Mouse (Mus musculus) limb, embryonic 10.5 days (tissue): ENCODE data around the gene Atxn1. TPM values are rescaled to one million over a fixed set of nuclear protein-coding genes. Genes with fewer than 3 reads are reported as not detected.
A peak's percentile ranks its signal among the peaks of the same experiment; 100 is the strongest.

Experiments
- DNase-seq: peaks from one replicate; pipeline ENCODE4 v3.0.0-alpha.2; 2017; ENCODE audit warnings: low spot score
- H3K27ac ChIP-seq: fragments of 300-500 bp; sonication (generic); 2 replicates; pipeline ENCODE4 v1.5.1; 2016; ENCODE audit warnings: mild to moderate bottlenecking
- H3K27me3 ChIP-seq: fragments of 300-500 bp; sonication (generic); 2 replicates; pipeline ENCODE4 v1.6.1; 2016; ENCODE audit warnings: low read depth, mild to moderate bottlenecking; ENCODE audit not compliant: poor library complexity, severe bottlenecking
- H3K36me3 ChIP-seq: fragments of 300-500 bp; sonication (generic); 2 replicates; pipeline ENCODE4 v1.6.1; 2016; ENCODE audit warnings: mild to moderate bottlenecking, moderate library complexity
- H3K4me1 ChIP-seq: fragments of 300-500 bp; sonication (generic); 2 replicates; pipeline ENCODE4 v1.6.1; 2016
- H3K4me3 ChIP-seq: fragments of 300-500 bp; sonication (generic); 2 replicates; pipeline ENCODE4 v1.5.1; 2016; ENCODE audit warnings: mild to moderate bottlenecking, moderate library complexity
- H3K9me3 ChIP-seq: fragments of 300-500 bp; sonication (generic); replicated peaks from 2 replicates; pipeline ENCODE4 v1.6.1; 2016; ENCODE audit warnings: mild to moderate bottlenecking
- WGBS: fragments of 180-500 bp; shearing (Covaris S2); methylation state at CpG from one replicate; pipeline ENCODE4 v1.1.7; 2016; 5-methylcytosine and 5-hydroxymethylcytosine counted together
- polyA plus RNA-seq: library from polyadenylated mRNA; unstranded; fragments of >200 nt; fragmentation: Nextera tagmentation; extraction: Ambion mirVana; gene quantifications from 2 replicates; pipeline ENCODE4 v1.2.1, GENCODE M21; 2016

The Atxn1 gene
- polyA plus RNA-seq, 1 experiment from 2014 or later, result 1.4 TPM

GRCm38 (mm10) chr13:45611554-45611953 lies 353.3 kb downstream of the Atxn1 start:
- H3K27ac ChIP-seq, result no peak overlapping the region
- H3K9me3 ChIP-seq, result no peaks in the 10 kb centered on the region
- 83% methylated on average over 3 of the region's 3 CpGs for WGBS
- H3K4me1 ChIP-seq, result no peaks in the 10 kb centered on the region
- DNase-seq, result no peak
- H3K36me3 ChIP-seq, result no peaks in the 10 kb centered on the region
- no peaks in the 10 kb centered on the region for H3K27me3 ChIP-seq
- H3K4me3 ChIP-seq, result no peak overlapping the region

GRCm38 (mm10) chr13:45609461-45609860 lies 355.3 kb downstream of the Atxn1 start:
- Histone ChIP-seq H3K27ac (no peak overlapping the region), H3K27me3 (no peaks in the 10 kb centered on the region), H3K4me3 (no peak overlapping the region), H3K9me3 (no peaks in the 10 kb centered on the region), H3K36me3 (no peaks in the 10 kb centered on the region), H3K4me1 (no peaks in the 10 kb centered on the region)
- WGBS, result 79% methylated on average over 4 of the region's 4 CpGs
- no peak for DNase-seq

- Histone ChIP-seq H3K27me3 (no peaks in the 10 kb centered on the region), H3K4me1 (no peaks in the 10 kb centered on the region), H3K9me3 (no peaks in the 10 kb centered on the region), H3K27ac (no peak overlapping the region), H3K4me3 (no peak overlapping the region), H3K36me3 (no peaks in the 10 kb centered on the region)
- WGBS, result 97% methylated on average over 5 of the region's 5 CpGs
- DNase-seq, result no peak
Observed at GRCm38 (mm10) chr13:45608593-45608992, 356.2 kb downstream of the Atxn1 start.

GRCm38 (mm10) chr13:45607946-45608345 lies 356.9 kb downstream of the Atxn1 start:
- Histone ChIP-seq H3K27ac (no peak overlapping the region), H3K4me1 (no peaks in the 10 kb centered on the region), H3K4me3 (no peak overlapping the region), H3K36me3 (no peaks in the 10 kb centered on the region), H3K27me3 (no peaks in the 10 kb centered on the region), H3K9me3 (no peaks in the 10 kb centered on the region)
- 75% methylated on average over 2 of the region's 2 CpGs for WGBS
- DNase-seq, result no peak

- H3K4me3 ChIP-seq, result no peak overlapping the region
- H3K9me3 ChIP-seq, result no peaks in the 10 kb centered on the region
- H3K27me3 ChIP-seq, result no peaks in the 10 kb centered on the region
- no peak for DNase-seq
- no peak overlapping the region for H3K27ac ChIP-seq
- WGBS, result 89% methylated on average over 6 of the region's 6 CpGs
- H3K36me3 ChIP-seq, result no peaks in the 10 kb centered on the region
- no peaks in the 10 kb centered on the region for H3K4me1 ChIP-seq
Observed at GRCm38 (mm10) chr13:45603636-45604035, 361.2 kb downstream of the Atxn1 start.

- H3K4me3 ChIP-seq, result no peak overlapping the region
- H3K4me1 ChIP-seq, result no peaks in the 10 kb centered on the region
- H3K27ac ChIP-seq, result no peak overlapping the region
- H3K9me3 ChIP-seq, result no peaks in the 10 kb centered on the region
- WGBS, result 64% methylated on average over 6 of the region's 6 CpGs
- H3K27me3 ChIP-seq, result no peaks in the 10 kb centered on the region
- DNase-seq, result no peak
- no peaks in the 10 kb centered on the region for H3K36me3 ChIP-seq
Observed at GRCm38 (mm10) chr13:45600443-45600842, 364.4 kb downstream of the Atxn1 start.

- Histone ChIP-seq H3K27ac (no peak overlapping the region), H3K9me3 (no peaks in the 10 kb centered on the region), H3K4me1 (no peaks in the 10 kb centered on the region), H3K4me3 (no peak overlapping the region), H3K36me3 (no peaks in the 10 kb centered on the region), H3K27me3 (no peaks in the 10 kb centered on the region)
- whole genome bisulfite sequencing, result 97% methylated on average over 2 of the region's 2 CpGs
- no peak for DNase-seq
Observed at GRCm38 (mm10) chr13:45599831-45600230, 365.0 kb downstream of the Atxn1 start.

- Histone ChIP-seq H3K4me1 (no peaks in the 10 kb centered on the region), H3K27ac (no peak overlapping the region), H3K9me3 (no peaks in the 10 kb centered on the region), H3K36me3 (no peaks in the 10 kb centered on the region), H3K27me3 (no peaks in the 10 kb centered on the region), H3K4me3 (no peak overlapping the region)
- WGBS, result 90% methylated on average over 7 of the region's 7 CpGs
- no peak for DNase-seq
Observed at GRCm38 (mm10) chr13:45595416-45595815, 369.4 kb downstream of the Atxn1 start.

GRCm38 (mm10) chr13:45593914-45594313 lies 370.9 kb downstream of the Atxn1 start:
- 84% methylated on average over 1 of the region's 1 CpGs for WGBS
- H3K36me3 ChIP-seq, result no peaks in the 10 kb centered on the region
- DNase-seq, result no peak

GRCm38 (mm10) chr13:45590898-45591297 lies 373.9 kb downstream of the Atxn1 start:
- Histone ChIP-seq H3K4me3 (no peak overlapping the region), H3K36me3 (no peaks in the 10 kb centered on the region), H3K9me3 (no peaks in the 10 kb centered on the region), H3K27ac (no peak overlapping the region), H3K4me1 (no peaks in the 10 kb centered on the region), H3K27me3 (no peaks in the 10 kb centered on the region)
- no peak for DNase-seq

More at GRCm38 (mm10) chr13:45593914-45594313, 370.9 kb downstream of the Atxn1 start:
- H3K9me3 ChIP-seq, result no peaks in the 10 kb centered on the region
- no peak overlapping the region for H3K27ac ChIP-seq
- no peaks in the 10 kb centered on the region for H3K27me3 ChIP-seq
- no peak overlapping the region for H3K4me3 ChIP-seq
- H3K4me1 ChIP-seq, result no peaks in the 10 kb centered on the region

GRCm38 (mm10) chr13:45583061-45583460 lies 381.7 kb downstream of the Atxn1 start:
- Histone ChIP-seq H3K27ac (peak overlapping the region; percentile 61; the same call in 1 of the 2 replicates), H3K4me1 (peaks cover 15% of the 10 kb centered on the region), H3K36me3 (no peaks in the 10 kb centered on the region), H3K4me3 (no peak overlapping the region), H3K9me3 (no peaks in the 10 kb centered on the region), H3K27me3 (no peaks in the 10 kb centered on the region)
- DNase-seq, result no peak
- WGBS, result 90% methylated on average over 5 of the region's 5 CpGs

GRCm38 (mm10) chr13:45582294-45582693 lies 382.5 kb downstream of the Atxn1 start:
- peak; percentile 62 for DNase-seq

GRCm38 (mm10) chr13:45579751-45580150 lies 385.1 kb downstream of the Atxn1 start:
- H3K4me3 ChIP-seq, result no peak overlapping the region
- no peaks in the 10 kb centered on the region for H3K36me3 ChIP-seq
- no peaks in the 10 kb centered on the region for H3K27me3 ChIP-seq
- peaks cover 18% of the 10 kb centered on the region for H3K4me1 ChIP-seq
- no peaks in the 10 kb centered on the region for H3K9me3 ChIP-seq
- H3K27ac ChIP-seq, result no peak overlapping the region
- no peak for DNase-seq
- 94% methylated on average over 3 of the region's 3 CpGs for WGBS

More at GRCm38 (mm10) chr13:45582294-45582693, 382.5 kb downstream of the Atxn1 start:
- H3K9me3 ChIP-seq, result no peaks in the 10 kb centered on the region
- peak overlapping the region; percentile 61 for H3K27ac ChIP-seq
- H3K36me3 ChIP-seq, result no peaks in the 10 kb centered on the region
- H3K4me1 ChIP-seq, result peaks cover 15% of the 10 kb centered on the region
- 37% methylated on average over 12 of the region's 12 CpGs for WGBS
- H3K4me3 ChIP-seq, result no peak overlapping the region
- no peaks in the 10 kb centered on the region for H3K27me3 ChIP-seq

GRCm38 (mm10) chr13:45577784-45578183 lies 387.0 kb downstream of the Atxn1 start:
- no peak overlapping the region for H3K27ac ChIP-seq
- peaks cover 17% of the 10 kb centered on the region for H3K4me1 ChIP-seq
- 60% methylated on average over 2 of the region's 2 CpGs for WGBS
- DNase-seq, result no peak
- no peaks in the 10 kb centered on the region for H3K36me3 ChIP-seq
- H3K27me3 ChIP-seq, result no peaks in the 10 kb centered on the region
- no peaks in the 10 kb centered on the region for H3K9me3 ChIP-seq
- no peak overlapping the region for H3K4me3 ChIP-seq
